Mouse (Mus musculus): Measurements from ENCODE around the gene Cd96. TPM values are rescaled to one million over a fixed set of nuclear protein-coding genes. Genes with fewer than 3 reads are reported as not detected.

The Cd96 gene
- polyA plus RNA-seq, 1 experiment from 2014 or later = not detected

- Histone ChIP-seq H3K4me3 (replicated peaks) (no peak overlapping the region), H3K9me3 (no peaks in the 10 kb centered on the region), H3K4me2 (no peak overlapping the region), H3K27ac (no peak overlapping the region), H3K36me3 (replicated peaks) (no peaks in the 10 kb centered on the region), H3K27me3 (no peaks in the 10 kb centered on the region), H3K4me1 (no peaks in the 10 kb centered on the region), H3K9ac (no peak overlapping the region)
- WGBS = 74% methylated on average over 5 of the region's 5 CpGs
- ATAC-seq (ENCODE audit: low FRiP score) = no peak
Measured at GRCm38 (mm10) chr16:46022958-46023491, 97.0 kb downstream of the Cd96 start.

- no peaks in the 10 kb centered on the region for H3K27me3 ChIP-seq
- no peaks in the 10 kb centered on the region for H3K4me1 ChIP-seq
- H3K9ac ChIP-seq = no peak overlapping the region
- WGBS = 51% methylated on average over 5 of the region's 5 CpGs
- H3K27ac ChIP-seq = no peak overlapping the region
- H3K4me2 ChIP-seq = no peak overlapping the region
- peak; percentile 78 for ATAC-seq (ENCODE audit: low FRiP score)
- no peaks in the 10 kb centered on the region for H3K9me3 ChIP-seq
- no peaks in the 10 kb centered on the region for H3K36me3 ChIP-seq (replicated peaks)
- no peak overlapping the region for H3K4me3 ChIP-seq (replicated peaks)
Measured at GRCm38 (mm10) chr16:46022189-46022928, 97.7 kb downstream of the Cd96 start.

- no peaks in the 10 kb centered on the region for H3K36me3 ChIP-seq (replicated peaks)
- no peak overlapping the region for H3K4me3 ChIP-seq (replicated peaks)
- no peak for ATAC-seq (ENCODE audit: low FRiP score)
Measured at GRCm38 (mm10) chr16:46021302-46021701, 98.7 kb downstream of the Cd96 start.

GRCm38 (mm10) chr16:46020396-46020795 lies 99.7 kb downstream of the Cd96 start:
- Histone ChIP-seq H3K9me3 (no peaks in the 10 kb centered on the region), H3K4me1 (no peaks in the 10 kb centered on the region), H3K27me3 (no peaks in the 10 kb centered on the region), H3K4me2 (no peak overlapping the region), H3K27ac (no peak overlapping the region), H3K4me3 (replicated peaks) (no peak overlapping the region), H3K36me3 (replicated peaks) (no peaks in the 10 kb centered on the region), H3K9ac (no peak overlapping the region)
- WGBS = 87% methylated on average over 2 of the region's 2 CpGs
- ATAC-seq (ENCODE audit: low FRiP score) = no peak

More at GRCm38 (mm10) chr16:46021302-46021701, 98.7 kb downstream of the Cd96 start:
- WGBS = 78% methylated on average over 2 of the region's 2 CpGs
- no peaks in the 10 kb centered on the region for H3K27me3 ChIP-seq
- H3K4me2 ChIP-seq = no peak overlapping the region
- H3K9me3 ChIP-seq = no peaks in the 10 kb centered on the region
- no peaks in the 10 kb centered on the region for H3K4me1 ChIP-seq
- no peak overlapping the region for H3K9ac ChIP-seq
- no peak overlapping the region for H3K27ac ChIP-seq

GRCm38 (mm10) chr16:46019799-46020198 lies 100.3 kb downstream of the Cd96 start:
- 85% methylated on average over 4 of the region's 4 CpGs for WGBS
- no peaks in the 10 kb centered on the region for H3K9me3 ChIP-seq
- no peaks in the 10 kb centered on the region for H3K27me3 ChIP-seq
- H3K4me3 ChIP-seq (replicated peaks) = no peak overlapping the region
- no peak overlapping the region for H3K4me2 ChIP-seq
- ATAC-seq (ENCODE audit: low FRiP score) = no peak
- H3K9ac ChIP-seq = no peak overlapping the region
- no peaks in the 10 kb centered on the region for H3K4me1 ChIP-seq
- H3K27ac ChIP-seq = no peak overlapping the region
- no peaks in the 10 kb centered on the region for H3K36me3 ChIP-seq (replicated peaks)

GRCm38 (mm10) chr16:46019359-46019758 lies 100.7 kb downstream of the Cd96 start:
- no peaks in the 10 kb centered on the region for H3K9me3 ChIP-seq
- ATAC-seq (ENCODE audit: low FRiP score) = no peak
- H3K4me1 ChIP-seq = no peaks in the 10 kb centered on the region
- no peaks in the 10 kb centered on the region for H3K36me3 ChIP-seq (replicated peaks)
- no peak overlapping the region for H3K27ac ChIP-seq
- 71% methylated on average over 1 of the region's 1 CpGs for WGBS
- no peak overlapping the region for H3K9ac ChIP-seq
- H3K27me3 ChIP-seq = no peaks in the 10 kb centered on the region
- no peak overlapping the region for H3K4me2 ChIP-seq
- no peak overlapping the region for H3K4me3 ChIP-seq (replicated peaks)

GRCm38 (mm10) chr16:46011696-46012095 lies 108.4 kb downstream of the Cd96 start:
- H3K27ac ChIP-seq = no peak overlapping the region
- 84% methylated on average over 1 of the region's 1 CpGs for WGBS
- no peak for ATAC-seq (ENCODE audit: low FRiP score)

GRCm38 (mm10) chr16:46010906-46011220 lies 109.2 kb downstream of the Cd96 start:
- no peaks in the 10 kb centered on the region for H3K27me3 ChIP-seq
- H3K9me3 ChIP-seq = no peaks in the 10 kb centered on the region
- no peak for ATAC-seq (ENCODE audit: low FRiP score)
- H3K4me2 ChIP-seq = peak overlapping the region; percentile 84
- peak overlapping the region; percentile 65; the same call in 1 of the 2 replicates for H3K9ac ChIP-seq
- 8% methylated on average over 5 of the region's 5 CpGs for WGBS
- no peaks in the 10 kb centered on the region for H3K36me3 ChIP-seq (replicated peaks)
- H3K4me1 ChIP-seq = peaks cover 12% of the 10 kb centered on the region
- H3K4me3 ChIP-seq (replicated peaks) = peak overlapping the region; percentile 69
- H3K27ac ChIP-seq = 0 out of 2 replicates have a peak overlapping the region, but pooled peaks have one; percentile 37

More at GRCm38 (mm10) chr16:46011696-46012095, 108.4 kb downstream of the Cd96 start:
- no peak overlapping the region for H3K4me3 ChIP-seq (replicated peaks)
- H3K4me1 ChIP-seq = peaks cover 12% of the 10 kb centered on the region
- no peaks in the 10 kb centered on the region for H3K36me3 ChIP-seq (replicated peaks)
- H3K27me3 ChIP-seq = no peaks in the 10 kb centered on the region
- no peak overlapping the region for H3K4me2 ChIP-seq
- no peaks in the 10 kb centered on the region for H3K9me3 ChIP-seq
- H3K9ac ChIP-seq = no peak overlapping the region

GRCm38 (mm10) chr16:46010153-46010905 lies 109.7 kb downstream of the Cd96 start, which contains the start of gene Plcxd2:
Gene Plcxd2, minus strand, starts transcription at chr16:46010218.
- no peaks in the 10 kb centered on the region for H3K36me3 ChIP-seq (replicated peaks)
- H3K4me3 ChIP-seq (replicated peaks) = peak within 1 kb of the TSS; percentile 69
- no peaks in the 10 kb centered on the region for H3K27me3 ChIP-seq
- peak within 1 kb of the TSS; percentile 65 for H3K9ac ChIP-seq
- no peaks in the 10 kb centered on the region for H3K9me3 ChIP-seq
- WGBS = under 1% methylated on average over 39 of the region's 39 CpGs
- H3K4me2 ChIP-seq = peak within 1 kb of the TSS; percentile 84
- peak; percentile 99 for ATAC-seq (ENCODE audit: low FRiP score)
- peaks cover 12% of the 10 kb centered on the region for H3K4me1 ChIP-seq
- H3K27ac ChIP-seq = peak within 1 kb of the TSS; percentile 63

- Histone ChIP-seq H3K36me3 (replicated peaks) (no peaks in the 10 kb centered on the region), H3K27ac (peak overlapping the region; percentile 63), H3K27me3 (no peaks in the 10 kb centered on the region), H3K9me3 (no peaks in the 10 kb centered on the region), H3K4me3 (replicated peaks) (peak overlapping the region; percentile 69), H3K9ac (peak overlapping the region; percentile 65), H3K4me2 (peak overlapping the region; percentile 84), H3K4me1 (peaks cover 12% of the 10 kb centered on the region)
- peak; percentile 57 for ATAC-seq (ENCODE audit: low FRiP score)
- WGBS = under 1% methylated on average over 13 of the region's 13 CpGs
Measured at GRCm38 (mm10) chr16:46009717-46010116, 110.3 kb downstream of the Cd96 start.

GRCm38 (mm10) chr16:46008766-46009165 lies 111.3 kb downstream of the Cd96 start:
- WGBS = 70% methylated on average over 3 of the region's 3 CpGs
- Histone ChIP-seq H3K36me3 (replicated peaks) (no peaks in the 10 kb centered on the region), H3K4me2 (peak overlapping the region; percentile 84), H3K9me3 (no peaks in the 10 kb centered on the region), H3K4me3 (replicated peaks) (peak overlapping the region; percentile 69), H3K9ac (no peak overlapping the region), H3K27me3 (no peaks in the 10 kb centered on the region), H3K4me1 (peaks cover 12% of the 10 kb centered on the region), H3K27ac (no peak overlapping the region)
- ATAC-seq (ENCODE audit: low FRiP score) = no peak

- H3K9me3 ChIP-seq = no peaks in the 10 kb centered on the region
- 86% methylated on average over 5 of the region's 5 CpGs for WGBS
- no peak for ATAC-seq (ENCODE audit: low FRiP score)
- H3K4me3 ChIP-seq (replicated peaks) = no peak overlapping the region
- H3K36me3 ChIP-seq (replicated peaks) = no peaks in the 10 kb centered on the region
- no peaks in the 10 kb centered on the region for H3K27me3 ChIP-seq
- no peak overlapping the region for H3K27ac ChIP-seq
- no peak overlapping the region for H3K9ac ChIP-seq
- peaks cover 12% of the 10 kb centered on the region for H3K4me1 ChIP-seq
- H3K4me2 ChIP-seq = peak overlapping the region; percentile 84
Measured at GRCm38 (mm10) chr16:46008036-46008605, 111.9 kb downstream of the Cd96 start.

Data from forebrain, embryonic 12.5 days (tissue).